Mouse (Mus musculus): ENCODE data around the gene Wipf2.
"Not testable (repeated sequence)": the region's sequence is repeated elsewhere in the genome, so short reads cannot be mapped to it uniquely, and the experiment has no call there.

Wipf2 gene

DNA sequence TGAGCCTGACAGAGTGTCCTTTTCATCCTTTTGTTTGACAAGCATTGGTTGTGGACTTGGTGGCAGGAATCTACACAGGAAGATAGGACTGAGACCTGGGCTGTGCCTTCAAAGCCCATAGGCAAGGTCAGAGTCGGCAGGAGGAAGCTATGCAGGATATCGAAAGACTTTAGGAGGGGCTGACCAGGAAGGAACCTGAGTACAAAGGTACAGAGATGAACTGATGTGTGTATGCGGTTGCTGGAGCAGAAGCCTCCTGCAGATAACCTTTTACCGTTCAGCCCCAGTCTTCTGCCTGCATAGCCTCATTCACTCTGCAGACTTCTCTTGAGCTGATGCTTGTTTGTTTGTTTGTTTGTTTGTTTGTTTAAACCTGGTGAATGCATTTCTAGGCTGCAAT is 42.1 kb downstream of the Wipf2 start:
- in situ Hi-C loops (cut with MboI; ENCODE audit: low sequenced_read_pairs): no loop called here

GRCm38 (mm10) chr11:98907063-98907436 is 43.6 kb downstream of the Wipf2 start:
- in situ Hi-C loops (cut with MboI; ENCODE audit: low sequenced_read_pairs): no loop called here

DNA sequence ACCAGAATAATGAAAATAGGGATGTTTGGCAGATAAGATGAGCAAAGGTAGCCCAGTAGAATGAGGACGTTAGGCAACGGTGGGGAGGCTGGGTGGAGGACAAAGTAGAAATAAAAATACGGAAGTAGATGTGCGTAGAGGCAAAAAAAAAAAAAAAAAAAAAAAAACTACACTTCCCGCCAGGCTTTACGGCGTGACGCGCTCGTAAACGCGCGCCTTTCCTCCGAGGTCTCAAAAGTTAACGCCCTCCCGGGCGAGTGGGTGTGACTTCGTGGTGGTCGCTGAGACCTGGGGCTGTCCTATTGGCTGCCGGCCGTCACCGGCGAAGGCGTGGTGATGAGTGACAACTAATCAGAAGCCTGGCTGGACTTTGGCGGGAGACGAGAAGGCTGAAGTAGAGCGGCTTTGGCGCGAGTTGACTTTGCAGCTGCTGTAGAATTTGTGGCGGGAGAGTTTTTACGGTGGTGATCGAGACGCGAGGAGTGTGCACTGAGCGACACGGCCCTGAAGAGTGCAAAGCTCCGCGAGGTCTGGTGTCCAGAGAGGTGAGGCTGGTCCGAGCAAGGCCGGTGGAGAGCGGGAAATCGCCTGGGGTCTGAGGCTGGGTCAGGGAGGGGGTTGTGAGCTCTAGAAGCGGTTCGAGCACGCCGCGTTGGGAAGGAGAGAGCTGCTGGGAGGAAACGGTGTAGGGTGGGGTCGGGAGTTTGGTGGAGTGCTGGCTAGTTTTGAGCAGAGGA is 44.2 kb downstream of the Wipf2 start, which contains the start of gene Cdc6:
Gene Cdc6, plus strand, starts transcription at position 365 of the 737 bp plus-strand sequence.
- in situ Hi-C loops (cut with MboI; ENCODE audit: low sequenced_read_pairs): no loop called here

- in situ Hi-C loops (cut with MboI; ENCODE audit: low sequenced_read_pairs): loop anchor here (10.0 kb wide), 1 partner anchor 65 kb away; no protein-coding TSS in a partner anchor
Observed at GRCm38 (mm10) chr11:98909654-98910053, 46.2 kb downstream of the Wipf2 start.

DNA sequence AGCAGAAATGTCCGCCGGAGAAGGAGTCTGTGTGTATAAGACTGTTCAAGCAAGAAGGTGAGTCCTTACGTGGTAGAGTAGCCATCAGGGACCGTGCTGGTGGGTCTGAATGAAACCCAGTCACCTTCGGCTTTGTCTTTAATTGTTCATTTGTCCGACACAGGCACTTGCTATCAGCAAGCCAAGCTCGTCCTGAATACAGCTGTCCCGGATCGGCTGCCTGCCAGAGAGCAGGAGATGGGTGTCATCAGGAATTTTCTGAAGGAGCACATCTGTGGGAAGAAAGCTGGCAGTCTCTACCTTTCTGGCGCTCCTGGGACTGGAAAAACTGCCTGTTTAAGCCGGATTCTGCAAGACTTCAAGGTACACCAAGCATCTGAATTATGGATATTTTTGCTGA is 47.0 kb downstream of the Wipf2 start:
- in situ Hi-C loops (cut with MboI; ENCODE audit: low sequenced_read_pairs): loop anchor here (10.0 kb wide), 1 partner anchor 64 kb away; no protein-coding TSS in a partner anchor

GRCm38 (mm10) chr11:98911498-98911897 is 48.1 kb downstream of the Wipf2 start:
- in situ Hi-C loops (cut with MboI; ENCODE audit: low sequenced_read_pairs): loop anchor here (10.0 kb wide), 1 partner anchor 63 kb away; no protein-coding TSS in a partner anchor

DNA sequence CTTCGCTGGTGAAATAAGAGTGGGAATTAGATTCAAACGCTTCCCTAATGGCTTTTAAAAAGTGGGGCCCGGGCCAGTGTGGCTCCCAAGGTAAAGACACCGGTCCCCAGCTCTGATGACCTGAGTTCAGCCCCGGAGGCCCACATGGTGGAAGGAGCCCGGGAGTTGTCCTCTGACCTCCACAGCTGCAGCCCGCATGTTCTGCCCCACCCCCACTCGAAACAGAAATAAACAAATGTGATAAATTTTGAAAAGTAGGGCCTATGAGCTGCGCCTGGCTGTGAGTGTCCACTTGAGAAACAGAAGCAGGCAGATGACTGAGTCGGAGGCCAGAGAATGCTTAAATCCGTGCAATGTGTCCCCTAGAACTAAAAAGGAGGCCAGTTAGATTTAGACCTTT is 50.8 kb downstream of the Wipf2 start:
- in situ Hi-C loops (cut with MboI; ENCODE audit: low sequenced_read_pairs): loop anchor here (10.0 kb wide), 1 partner anchor 61 kb away; no protein-coding TSS in a partner anchor

- in situ Hi-C loops (cut with MboI; ENCODE audit: low sequenced_read_pairs): loop anchor here (10.0 kb wide), 1 partner anchor 58 kb away; no protein-coding TSS in a partner anchor
Observed at GRCm38 (mm10) chr11:98916376-98916775, 52.9 kb downstream of the Wipf2 start.

- in situ Hi-C loops (cut with MboI; ENCODE audit: low sequenced_read_pairs): loop anchor here (10.0 kb wide), 1 partner anchor 57 kb away; no protein-coding TSS in a partner anchor
Observed at GRCm38 (mm10) chr11:98917428-98918005, 54.1 kb downstream of the Wipf2 start.

- in situ Hi-C loops (cut with MboI; ENCODE audit: low sequenced_read_pairs): loop anchor here (10.0 kb wide), 1 partner anchor 57 kb away; no protein-coding TSS in a partner anchor
Observed at GRCm38 (mm10) chr11:98918231-98918630, 54.8 kb downstream of the Wipf2 start.

GRCm38 (mm10) chr11:98919009-98919408 is 55.6 kb downstream of the Wipf2 start:
- in situ Hi-C loops (cut with MboI; ENCODE audit: low sequenced_read_pairs): loop anchor here (10.0 kb wide), 1 partner anchor 56 kb away; no protein-coding TSS in a partner anchor

DNA sequence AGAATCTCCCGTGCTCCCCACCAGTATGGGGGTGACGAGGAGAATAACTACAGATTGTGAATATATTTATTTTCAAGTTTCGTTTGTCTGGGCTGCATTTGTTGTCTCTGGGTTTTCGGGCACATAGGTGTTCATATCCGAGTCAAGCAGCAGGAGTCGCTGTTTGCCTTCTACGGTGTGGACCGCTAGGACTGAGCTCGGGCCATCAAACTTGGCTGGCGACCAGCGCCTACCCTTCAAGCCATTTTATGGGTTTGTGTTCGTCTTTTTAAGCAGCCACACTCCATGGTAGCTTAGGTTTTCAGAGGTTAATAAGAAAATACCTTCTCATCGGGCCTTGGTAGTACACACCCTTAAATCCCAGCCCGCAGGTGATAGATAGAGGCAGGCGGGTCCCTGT is 58.4 kb downstream of the Wipf2 start:
- in situ Hi-C loops (cut with MboI; ENCODE audit: low sequenced_read_pairs): not testable (repeated sequence)

DNA sequence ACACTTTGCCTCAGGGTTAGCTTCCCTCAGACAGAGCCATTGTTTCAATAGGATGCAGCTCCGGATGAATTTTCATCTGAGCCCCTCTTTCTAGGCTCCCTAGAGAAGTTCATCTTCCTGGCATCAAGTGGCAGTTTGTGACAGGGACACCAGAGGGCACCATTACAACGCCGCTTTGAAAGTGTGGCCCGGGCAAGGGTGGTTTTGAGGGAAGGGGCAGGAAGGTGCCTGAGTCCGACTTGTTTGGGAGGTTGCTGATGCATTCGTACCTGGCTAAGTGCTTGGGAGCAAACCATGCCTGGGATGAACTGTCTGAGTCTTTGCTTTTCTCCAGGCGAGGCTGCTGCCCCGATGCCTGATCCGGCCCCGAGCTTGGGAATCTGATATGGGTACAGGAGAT is 58.9 kb downstream of the Wipf2 start:
- in situ Hi-C loops (cut with MboI; ENCODE audit: low sequenced_read_pairs): not testable (repeated sequence)

DNA sequence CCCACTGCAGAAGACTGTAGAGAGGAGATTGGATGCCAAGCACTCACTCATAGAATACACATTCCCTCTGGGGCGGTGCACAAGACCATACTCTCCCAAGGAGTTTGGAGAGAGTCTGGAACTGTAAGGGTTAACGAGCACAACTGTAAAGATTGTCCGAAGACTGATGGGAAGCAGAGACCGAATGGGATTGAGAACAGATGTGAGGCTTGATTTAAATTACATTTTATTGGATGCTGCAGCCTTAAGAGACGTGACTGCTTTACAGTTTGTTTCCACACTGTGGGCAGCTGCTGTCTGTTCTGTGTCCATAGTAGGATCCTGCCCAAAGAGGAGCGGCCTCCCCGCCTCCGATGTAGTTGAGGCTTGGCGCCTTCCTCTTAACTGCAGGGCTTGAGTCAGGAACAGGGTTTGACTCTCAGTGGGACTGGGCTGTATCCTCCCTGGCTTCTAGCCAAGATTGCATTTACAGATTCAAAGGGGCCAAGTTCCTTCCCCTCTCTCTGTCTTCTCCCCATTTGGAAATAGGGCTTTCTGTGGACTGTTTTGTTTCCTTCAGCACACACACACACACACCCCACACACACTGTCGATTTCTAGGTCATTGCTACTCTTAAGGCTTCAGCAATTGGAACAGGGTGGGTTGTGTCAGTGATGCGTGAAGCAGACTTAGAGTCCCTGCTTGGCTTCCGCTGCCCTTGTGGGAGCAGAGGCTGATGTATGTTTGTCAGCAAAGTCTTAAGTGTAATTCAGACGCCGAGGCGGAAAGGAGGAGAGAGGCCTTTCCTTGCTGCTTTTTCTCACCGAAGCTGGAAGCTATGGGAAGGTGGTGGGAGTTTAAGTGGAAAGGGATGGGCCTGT is 59.6 kb downstream of the Wipf2 start:
- in situ Hi-C loops (cut with MboI; ENCODE audit: low sequenced_read_pairs): not testable (repeated sequence)

GRCm38 (mm10) chr11:98924633-98925175 is 61.3 kb downstream of the Wipf2 start:
- in situ Hi-C loops (cut with MboI; ENCODE audit: low sequenced_read_pairs): no loop called here

GRCm38 (mm10) chr11:98925265-98925721 is 61.9 kb downstream of the Wipf2 start:
- in situ Hi-C loops (cut with MboI; ENCODE audit: low sequenced_read_pairs): no loop called here

GRCm38 (mm10) chr11:98925868-98926311 is 62.5 kb downstream of the Wipf2 start:
- in situ Hi-C loops (cut with MboI; ENCODE audit: low sequenced_read_pairs): no loop called here

GRCm38 (mm10) chr11:98926553-98926952 is 63.1 kb downstream of the Wipf2 start:
- in situ Hi-C loops (cut with MboI; ENCODE audit: low sequenced_read_pairs): no loop called here

GRCm38 (mm10) chr11:98927438-98928076 is 64.1 kb downstream of the Wipf2 start, which contains the start of gene Rara:
Gene Rara (plus strand): TSS chr11:98927818.
- in situ Hi-C loops (cut with MboI; ENCODE audit: low sequenced_read_pairs): no loop called here
